Mouse (Mus musculus) megakaryocyte-erythroid progenitor cell, adult 5-6 weeks (primary cell): ENCODE results near the gene Gm7075. TPM values are rescaled to one million over a fixed set of nuclear protein-coding genes. Genes with fewer than 3 reads are reported as not detected.

ENCODE experiments used
- ATAC-seq: replicated peaks from 2 replicates; pipeline ENCODE4 v1.8.0; 2016; ENCODE audit warnings: mild to moderate bottlenecking, inconsistent platforms; ENCODE audit not compliant: severe bottlenecking, poor library complexity, low FRiP score, low TSS enrichment
- total RNA-seq, 2 experiments: library from RNA; stranded (forward) in 1 of 2; stranded (reverse) in 1 of 2; fragments of 200-1000, 215-1000 nt in 1 of 2; fragments of >200 nt in 1 of 2; fragmentation: Nextera tagmentation in 1 of 2; gene quantifications; 2 replicates each; pipeline ENCODE4 v1.2.3; 2014 to 2017

Gm7075 gene
- total RNA-seq, 2 experiments from 2014 or later = not detected

DNA sequence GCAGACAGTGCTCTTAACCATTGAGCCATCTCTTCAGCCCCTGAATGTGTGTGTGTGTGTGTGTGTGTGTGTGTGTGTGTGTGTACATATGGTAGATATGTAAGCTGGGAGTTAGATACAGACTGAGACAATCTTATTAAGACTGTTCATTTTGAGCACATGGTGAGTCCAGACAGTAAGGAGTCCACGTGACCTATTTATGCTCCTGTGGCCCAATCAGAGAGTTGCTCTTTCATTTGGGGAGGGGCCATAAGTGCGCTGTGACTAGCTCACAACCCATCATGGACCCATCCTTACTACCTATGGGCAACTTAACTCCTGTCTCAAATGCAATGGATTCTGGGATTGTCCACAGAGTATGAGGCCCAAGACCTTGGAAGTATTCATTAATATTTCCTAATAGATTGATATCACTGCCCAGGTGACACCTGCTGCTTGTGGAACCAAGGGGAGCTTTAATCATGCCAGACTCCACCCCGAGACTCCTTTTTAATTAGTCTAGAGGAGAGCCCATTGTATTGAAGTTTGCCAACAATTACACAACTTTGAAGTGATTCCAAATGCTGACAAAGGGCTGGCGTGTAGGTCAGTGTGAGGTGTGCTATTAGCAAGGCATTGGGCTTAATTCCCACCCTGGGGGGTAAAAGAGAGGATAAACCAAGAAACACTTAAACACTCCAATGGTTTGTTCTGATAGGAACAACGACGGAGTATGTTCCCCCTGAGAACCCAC is 42.5 kb downstream of the Gm7075 start:
- no peak for ATAC-seq

- peak; percentile 57 for ATAC-seq
Measured at GRCm38 (mm10) chr10:63377468-63377867, 44.1 kb downstream of the Gm7075 start.

DNA sequence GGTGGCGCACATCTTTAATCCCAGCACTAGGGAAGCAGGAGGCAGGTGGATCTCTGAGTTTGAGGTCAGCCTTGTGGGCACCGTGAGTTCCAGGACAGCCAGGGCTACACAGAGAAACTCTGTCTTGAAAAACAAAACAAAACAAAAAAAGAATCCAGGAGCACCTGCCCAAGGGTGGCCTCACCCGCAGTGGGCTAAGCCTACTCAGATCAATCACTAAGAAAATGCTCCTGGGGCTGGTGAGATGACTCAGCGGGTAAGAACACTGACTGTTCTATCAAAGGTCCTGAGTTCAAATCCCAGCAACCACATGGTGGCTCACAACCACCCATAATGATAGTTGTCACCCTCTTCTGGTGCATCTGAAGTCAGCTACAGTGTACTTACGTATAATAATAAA is 45.3 kb downstream of the Gm7075 start:
- no peak for ATAC-seq

Other genes starting within 250 kb of the Gm7075 start
- not detected in 2 replicates for gene Mypn, start 217.8 kb downstream of the Gm7075 start, total RNA-seq (2014; fragmentation: Nextera tagmentation)
- gene Mypn, start 217.8 kb downstream of the Gm7075 start, total RNA-seq (2017) = not detected in 2 replicates
- 78.6 and 81.4 TPM in 2 replicates for gene Herc4, start 178.0 kb downstream of the Gm7075 start, total RNA-seq (2014; fragmentation: Nextera tagmentation)
- gene Herc4, start 178.0 kb downstream of the Gm7075 start, total RNA-seq (2017) = 62.7 and 77.5 TPM in 2 replicates
- gene Sirt1, start 40.1 kb downstream of the Gm7075 start, total RNA-seq (2014; fragmentation: Nextera tagmentation) = 29.8 and 39.3 TPM in 2 replicates
- gene Sirt1, start 40.1 kb downstream of the Gm7075 start, total RNA-seq (2017) = 60.1 and 66.1 TPM in 2 replicates
- 0.68 and 1.0 TPM in 2 replicates for gene Dnajc12, start 39.3 kb downstream of the Gm7075 start, total RNA-seq (2014; fragmentation: Nextera tagmentation)
- 2.5 and 2.8 TPM in 2 replicates for gene Dnajc12, start 39.3 kb downstream of the Gm7075 start, total RNA-seq (2017)
- not detected in 2 replicates for gene Ctnna3, start 8.3 kb upstream of the Gm7075 start, total RNA-seq (2014; fragmentation: Nextera tagmentation)
- gene Ctnna3, start 8.3 kb upstream of the Gm7075 start, total RNA-seq (2017) = not detected in 2 replicates